Mouse (Mus musculus): ENCODE results near the gene Appl1. TPM values are rescaled to one million over a fixed set of nuclear protein-coding genes. Genes with fewer than 3 reads are reported as not detected.
A peak's percentile ranks its signal among the peaks of the same experiment; 100 is the strongest.

Gene Appl1
- polyA plus RNA-seq (2012; fragmentation: generic; extraction: Trizol) = 4.6 TPM

DNA sequence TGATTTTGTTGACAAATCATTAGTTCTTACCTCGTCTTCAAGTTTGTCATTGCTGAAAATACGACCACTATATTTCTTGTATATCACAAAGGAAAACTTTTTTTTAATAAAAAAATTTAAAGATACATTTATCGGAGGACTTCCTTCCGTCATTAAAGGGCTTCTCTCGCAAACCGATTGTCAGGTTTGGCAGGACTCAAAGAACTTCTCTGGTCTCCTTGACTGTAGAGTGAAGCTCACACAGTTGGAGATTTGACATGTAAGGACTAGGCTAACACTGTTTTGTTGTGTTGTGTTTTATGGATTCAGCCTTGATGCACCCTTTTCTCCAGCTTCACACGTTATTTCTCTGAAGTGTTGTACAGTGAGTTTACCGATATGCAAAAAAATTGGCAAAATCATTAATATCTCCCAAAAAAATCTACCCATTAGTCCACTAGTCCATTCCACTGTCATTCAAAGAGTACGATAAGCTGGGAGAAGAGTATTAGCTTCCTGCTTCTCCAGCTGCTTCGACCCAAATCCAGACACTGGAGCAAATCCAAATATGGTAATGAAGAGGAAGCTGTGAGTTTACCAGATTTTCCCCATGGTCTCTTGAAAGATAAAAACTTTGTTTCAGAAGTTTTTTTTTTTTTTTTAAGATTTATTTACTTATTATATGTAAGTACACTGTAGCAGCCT lies at the start of gene Appl1:
Appl1 (minus strand) TSS at position 127 of the 684 bp plus-strand sequence.
- Histone ChIP-seq H3K79me2 (ENCODE audit: control insufficient read depth, insufficient read depth) (peaks cover 35% of the 10 kb centered on the region), H3ac (ENCODE audit: control insufficient read depth, insufficient read length) (peak within 1 kb of the TSS; percentile 69), H3K36me3 (ENCODE audit: control insufficient read depth, insufficient read depth) (no peaks in the 10 kb centered on the region), H3K4me2 (ENCODE audit: low read depth) (peak within 1 kb of the TSS; percentile 81), H3K27me3 (ENCODE audit: control insufficient read depth, insufficient read depth, insufficient read length) (no peaks in the 10 kb centered on the region), H3K4me3 (peak within 1 kb of the TSS; percentile 55)
- TF ChIP-seq SRF (IDR thresholded peaks at IDR 0.05; ENCODE audit: control insufficient read depth, insufficient read length, low read depth) (no peak), POLR2A (IDR thresholded peaks at IDR 0.05; ENCODE audit: insufficient read length, low read depth) (no peak), TCF12 (IDR thresholded peaks at IDR 0.05; ENCODE audit: insufficient read depth, poor library complexity, severe bottlenecking) (no peak), MYOD1 (IDR thresholded peaks at IDR 0.05; ENCODE audit: control insufficient read depth in 1 of 3, insufficient read length in 2 of 3, low read depth in 2 of 3) (no peak), MAX (IDR thresholded peaks at IDR 0.05; ENCODE audit: low read depth) (no peak), USF1 (IDR thresholded peaks at IDR 0.05; ENCODE audit: low read depth) (no peak), CEBPB (IDR thresholded peaks at IDR 0.05; ENCODE audit: insufficient read depth, poor library complexity, severe bottlenecking) (no peak)

DNA sequence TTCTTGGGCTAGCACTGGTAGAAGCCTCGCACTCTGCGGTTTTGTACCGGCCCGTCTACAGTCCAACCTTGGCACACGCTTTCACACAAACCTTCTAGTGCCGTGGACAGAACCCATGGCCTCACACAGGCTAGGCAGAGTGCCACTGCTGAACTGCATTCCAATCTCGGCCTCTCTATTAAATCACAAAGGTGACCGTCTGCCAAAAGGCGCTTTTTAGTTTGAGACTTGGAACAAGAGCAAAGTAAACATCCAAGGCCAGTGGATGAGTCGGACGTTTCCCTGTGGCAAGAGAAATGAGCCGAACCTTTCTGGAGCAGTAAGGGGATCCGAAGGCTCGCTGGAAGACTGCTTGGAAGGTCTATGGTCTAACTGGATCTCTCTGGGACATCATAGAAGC lies 48.8 kb upstream of the Appl1 start:
- TF ChIP-seq MYOD1 (IDR thresholded peaks at IDR 0.05; ENCODE audit: control insufficient read depth in 1 of 3, insufficient read length in 2 of 3, low read depth in 2 of 3) = no peak
- TF ChIP-seq CEBPB (IDR thresholded peaks at IDR 0.05; ENCODE audit: insufficient read depth, poor library complexity, severe bottlenecking) = no peak
- no peak for TF ChIP-seq USF1 (IDR thresholded peaks at IDR 0.05; ENCODE audit: low read depth)
- no peak for TF ChIP-seq TCF12 (IDR thresholded peaks at IDR 0.05; ENCODE audit: insufficient read depth, poor library complexity, severe bottlenecking)
- Histone ChIP-seq H3K4me2 (ENCODE audit: low read depth) (no peak overlapping the region), H3K36me3 (ENCODE audit: control insufficient read depth, insufficient read depth) (no peaks in the 10 kb centered on the region), H3K4me3 (no peak overlapping the region), H3ac (ENCODE audit: control insufficient read depth, insufficient read length) (no peak overlapping the region), H3K79me2 (ENCODE audit: control insufficient read depth, insufficient read depth) (no peaks in the 10 kb centered on the region), H3K27me3 (ENCODE audit: control insufficient read depth, insufficient read depth, insufficient read length) (peaks cover 4% of the 10 kb centered on the region)

GRCm38 (mm10) chr14:27017936-27018335 lies 46.9 kb upstream of the Appl1 start:
- Histone ChIP-seq H3K27me3 (ENCODE audit: control insufficient read depth, insufficient read depth, insufficient read length) (no peaks in the 10 kb centered on the region), H3K4me2 (ENCODE audit: low read depth) (no peak overlapping the region), H3K4me3 (no peak overlapping the region), H3K36me3 (ENCODE audit: control insufficient read depth, insufficient read depth) (no peaks in the 10 kb centered on the region), H3ac (ENCODE audit: control insufficient read depth, insufficient read length) (no peak overlapping the region), H3K79me2 (ENCODE audit: control insufficient read depth, insufficient read depth) (no peaks in the 10 kb centered on the region)
- no peak for TF ChIP-seq USF1 (IDR thresholded peaks at IDR 0.05; ENCODE audit: low read depth)
- no peak for TF ChIP-seq TCF3 (IDR thresholded peaks at IDR 0.05; ENCODE audit: insufficient read length, low read depth)
- TF ChIP-seq E2F4 (IDR thresholded peaks at IDR 0.05; ENCODE audit: insufficient read depth) = no peak
- TF ChIP-seq MYOD1 (IDR thresholded peaks at IDR 0.05; ENCODE audit: control insufficient read depth in 1 of 3, insufficient read length in 2 of 3, low read depth in 2 of 3) = no peak
- no peak for TF ChIP-seq CEBPB (IDR thresholded peaks at IDR 0.05; ENCODE audit: insufficient read depth, poor library complexity, severe bottlenecking)
- TF ChIP-seq REST (IDR thresholded peaks at IDR 0.05; ENCODE audit: insufficient read depth, insufficient read length) = no peak
- TF ChIP-seq POLR2A (IDR thresholded peaks at IDR 0.05; ENCODE audit: insufficient read length, low read depth) = no peak
- TF ChIP-seq SRF (IDR thresholded peaks at IDR 0.05; ENCODE audit: control insufficient read depth, insufficient read length, low read depth) = no peak
- no peak for TF ChIP-seq POLR2AphosphoS2 (IDR thresholded peaks at IDR 0.05; ENCODE audit: insufficient read length, low read depth)
- no peak for TF ChIP-seq MYOG (IDR thresholded peaks at IDR 0.05; ENCODE audit: control insufficient read depth in 1 of 3, insufficient read depth in 1 of 3, insufficient read length in 2 of 3, low read depth in 2 of 3)
- no peak for TF ChIP-seq MAX (IDR thresholded peaks at IDR 0.05; ENCODE audit: low read depth)
- TF ChIP-seq TCF12 (IDR thresholded peaks at IDR 0.05; ENCODE audit: insufficient read depth, poor library complexity, severe bottlenecking) = no peak

GRCm38 (mm10) chr14:27013658-27014057 lies 42.6 kb upstream of the Appl1 start:
- H3K27me3 ChIP-seq (ENCODE audit: control insufficient read depth, insufficient read depth, insufficient read length) = no peaks in the 10 kb centered on the region
- no peak overlapping the region for H3K4me2 ChIP-seq (ENCODE audit: low read depth)
- no peak overlapping the region for H3K4me3 ChIP-seq
- H3K36me3 ChIP-seq (ENCODE audit: control insufficient read depth, insufficient read depth) = no peaks in the 10 kb centered on the region
- no peaks in the 10 kb centered on the region for H3K79me2 ChIP-seq (ENCODE audit: control insufficient read depth, insufficient read depth)
- no peak overlapping the region for H3ac ChIP-seq (ENCODE audit: control insufficient read depth, insufficient read length)
- TF ChIP-seq TCF3 (IDR thresholded peaks at IDR 0.05; ENCODE audit: insufficient read length, low read depth) = no peak
- no peak for TF ChIP-seq POLR2AphosphoS2 (IDR thresholded peaks at IDR 0.05; ENCODE audit: insufficient read length, low read depth)
- TF ChIP-seq REST (IDR thresholded peaks at IDR 0.05; ENCODE audit: insufficient read depth, insufficient read length) = no peak
- TF ChIP-seq USF1 (IDR thresholded peaks at IDR 0.05; ENCODE audit: low read depth) = peak; percentile 63
- no peak for TF ChIP-seq MYOD1 (IDR thresholded peaks at IDR 0.05; ENCODE audit: control insufficient read depth in 1 of 3, insufficient read length in 2 of 3, low read depth in 2 of 3)
- TF ChIP-seq POLR2A (IDR thresholded peaks at IDR 0.05; ENCODE audit: insufficient read length, low read depth) = no peak

- no peak overlapping the region for H3K4me2 ChIP-seq (ENCODE audit: low read depth)
- no peak overlapping the region for H3K4me3 ChIP-seq
- no peaks in the 10 kb centered on the region for H3K79me2 ChIP-seq (ENCODE audit: control insufficient read depth, insufficient read depth)
- H3K36me3 ChIP-seq (ENCODE audit: control insufficient read depth, insufficient read depth) = no peaks in the 10 kb centered on the region
- H3ac ChIP-seq (ENCODE audit: control insufficient read depth, insufficient read length) = no peak overlapping the region
- TF ChIP-seq SRF (IDR thresholded peaks at IDR 0.05; ENCODE audit: control insufficient read depth, insufficient read length, low read depth) = no peak
- no peak for TF ChIP-seq TCF3 (IDR thresholded peaks at IDR 0.05; ENCODE audit: insufficient read length, low read depth)
- no peak for TF ChIP-seq POLR2AphosphoS2 (IDR thresholded peaks at IDR 0.05; ENCODE audit: insufficient read length, low read depth)
- no peak for TF ChIP-seq USF1 (IDR thresholded peaks at IDR 0.05; ENCODE audit: low read depth)
- no peak for TF ChIP-seq CEBPB (IDR thresholded peaks at IDR 0.05; ENCODE audit: insufficient read depth, poor library complexity, severe bottlenecking)
- no peak for TF ChIP-seq TCF12 (IDR thresholded peaks at IDR 0.05; ENCODE audit: insufficient read depth, poor library complexity, severe bottlenecking)
- TF ChIP-seq MAX (IDR thresholded peaks at IDR 0.05; ENCODE audit: low read depth) = no peak
- TF ChIP-seq POLR2A (IDR thresholded peaks at IDR 0.05; ENCODE audit: insufficient read length, low read depth) = no peak
- no peak for TF ChIP-seq MYOD1 (IDR thresholded peaks at IDR 0.05; ENCODE audit: control insufficient read depth in 1 of 3, insufficient read length in 2 of 3, low read depth in 2 of 3)
- TF ChIP-seq MYOG (IDR thresholded peaks at IDR 0.05; ENCODE audit: control insufficient read depth in 1 of 3, insufficient read depth in 1 of 3, insufficient read length in 2 of 3, low read depth in 2 of 3) = no peak
- no peak for TF ChIP-seq E2F4 (IDR thresholded peaks at IDR 0.05; ENCODE audit: insufficient read depth)
- no peak for TF ChIP-seq REST (IDR thresholded peaks at IDR 0.05; ENCODE audit: insufficient read depth, insufficient read length)
- no peaks in the 10 kb centered on the region for H3K27me3 ChIP-seq (ENCODE audit: control insufficient read depth, insufficient read depth, insufficient read length)
Observed at GRCm38 (mm10) chr14:27011561-27011960, 40.5 kb upstream of the Appl1 start.

Data from myocyte (in vitro differentiated cells).